Mouse (Mus musculus) olfactory bulb, adult 2 months (tissue): Measurements from ENCODE around the gene Gzmc.

Experiments
- CTCF ChIP-seq: fragments of 200-500 bp; IDR thresholded peaks from 2 replicates; pipeline ENCODE4 v1.5.1; 2012; ENCODE audit warnings: low read depth, mild to moderate bottlenecking, low read length, moderate library complexity; ENCODE audit not compliant: insufficient read depth
- POLR2A ChIP-seq: fragments of 200-500 bp; IDR thresholded peaks from 2 replicates; pipeline ENCODE4 v1.6.1; 2012; ENCODE audit warnings: mild to moderate bottlenecking, low read depth, low read length, moderate library complexity; ENCODE audit not compliant: insufficient read depth

DNA sequence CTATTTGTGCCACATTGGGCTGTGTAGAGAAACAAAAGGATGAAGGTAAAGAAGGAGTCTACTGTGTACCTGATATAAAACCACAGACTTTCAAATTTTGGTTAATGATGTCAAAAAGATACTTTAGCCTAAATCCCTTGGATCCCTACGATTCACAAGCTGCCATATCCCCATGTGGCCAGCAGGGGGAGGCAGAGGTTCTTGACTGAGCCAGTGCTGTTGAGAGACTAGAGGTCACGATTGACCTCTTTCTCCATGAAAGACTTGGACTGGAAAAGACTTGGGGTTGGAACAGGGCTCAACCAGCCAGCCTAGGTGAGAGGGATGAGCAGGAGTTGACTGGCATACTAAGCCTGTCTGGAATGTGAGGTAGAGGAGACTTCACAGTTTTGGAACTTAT is 30.5 kb downstream of the Gzmc start:
- TF ChIP-seq POLR2A = no peak
- peak; percentile 47; the same call in 1 of the 2 replicates for TF ChIP-seq CTCF
